Comparison of ENCODE assay signal across 13 mouse cellular contexts in genomic region chr16:93912158-93912557, GRCm38 (mm10). TPM values are rescaled to one million over a fixed set of nuclear protein-coding genes. Genes with fewer than 3 reads are reported as not detected.
DNase-seq lines count a peak whose midpoint lies in the region; ATAC-seq and TF ChIP-seq lines count a peak whose summit lies in the region.
"Had no signal": no experiment of that assay in that cellular context is flagged by ENCODE, and none has a peak within 500 bp of the region (broad histone marks: within the 10 kb centered on the region; RNA-seq: fewer than 3 reads in every experiment).

No protein-coding gene starts in this region.

- CTCF ChIA-PET in Patski (lab: Charles Lee): no interaction called here

- in situ Hi-C loops in Patski (cut with MboI; ENCODE audit: low pct_unique_long_range_greater_than_20kb): no loop called here

- H3K27ac ChIP-seq in lung, embryonic 15.5 days: no peak overlapping the region
- no peak overlapping the region for H3K27ac ChIP-seq in hindbrain, embryonic 16.5 days (ENCODE audit: low read depth, low read length)
- H3K27ac ChIP-seq: forebrain, embryonic 10.5 days; hindbrain, postnatal 0 days; macrophage had no signal

- no peak overlapping the region for H3K4me3 ChIP-seq in lung, embryonic 15.5 days
- no peak overlapping the region for H3K4me3 ChIP-seq in hindbrain, embryonic 16.5 days (ENCODE audit: low read length)
- H3K4me3 ChIP-seq: forebrain, embryonic 10.5 days had no signal

- WGBS in lung, embryonic 15.5 days: 44% methylated on average over 5 of the region's 5 CpGs
- 72% methylated on average over 5 of the region's 5 CpGs for WGBS in hindbrain, embryonic 16.5 days

- no peak for TF ChIP-seq CTCF in Patski (IDR thresholded peaks at IDR 0.05)

- H3K36me3 ChIP-seq in lung, embryonic 15.5 days: no peaks in the 10 kb centered on the region
- H3K36me3 ChIP-seq in hindbrain, embryonic 16.5 days (ENCODE audit: control insufficient read depth, insufficient read depth, low read length): no peaks in the 10 kb centered on the region

- H3K27me3 ChIP-seq in lung, embryonic 15.5 days: no peaks in the 10 kb centered on the region
- no peaks in the 10 kb centered on the region for H3K27me3 ChIP-seq in Patski
- H3K27me3 ChIP-seq in hindbrain, embryonic 16.5 days (replicated peaks; ENCODE audit: control insufficient read depth, insufficient read depth, low read length): no peaks in the 10 kb centered on the region

- H3K4me2 ChIP-seq in lung, embryonic 15.5 days: no peak overlapping the region
- H3K4me2 ChIP-seq in hindbrain, embryonic 16.5 days (ENCODE audit: low read length): no peak overlapping the region

- POLR2A ChIA-PET in Patski (lab: Charles Lee): no interaction called here

- no peaks in the 10 kb centered on the region for H3K9me3 ChIP-seq in lung, embryonic 15.5 days
- no peaks in the 10 kb centered on the region for H3K9me3 ChIP-seq in hindbrain, embryonic 16.5 days (ENCODE audit: control insufficient read depth, low read length)
- H3K9me3 ChIP-seq: forebrain, embryonic 10.5 days had no signal

- peak; percentile 41; the same call in 1 of the 2 replicates for ATAC-seq in lung, embryonic 15.5 days (ENCODE audit: borderline replicate concordance, extremely low read depth, low FRiP score, low TSS enrichment)
- peak; percentile 80 for ATAC-seq in Patski
- no peak for ATAC-seq in hindbrain, embryonic 16.5 days
- ATAC-seq: activated CD4-positive, CD25-positive, alpha-beta regulatory T cell, adult 4 months; hindbrain, postnatal 0 days had no signal

- H3K9ac ChIP-seq in lung, embryonic 15.5 days: no peak overlapping the region
- H3K9ac ChIP-seq in hindbrain, embryonic 16.5 days (ENCODE audit: low read depth, low read length): no peak overlapping the region

- no peak for DNase-seq in lung, postnatal 36 days
- peak; percentile 98 for DNase-seq in Patski (ENCODE audit: low read depth, low spot score)
- peak; percentile 79 for DNase-seq in kidney, adult 18-20 months
- peak; percentile 75 to 84 for DNase-seq in kidney, postnatal 4 days
- no peak for DNase-seq in ovary, postnatal 10 days (ENCODE audit: low spot score)
- DNase-seq: cerebellum, adult 18-20 months; layer of hippocampus, postnatal 36 days had no signal

- peaks cover 7% of the 10 kb centered on the region; the same call in 1 of the 2 replicates for H3K4me1 ChIP-seq in lung, embryonic 15.5 days
- no peaks in the 10 kb centered on the region for H3K4me1 ChIP-seq in hindbrain, embryonic 16.5 days (ENCODE audit: control insufficient read depth, insufficient read depth, low read depth, low read length)

RNA-seq across cellular contexts. Expression of gene Chaf1b, which starts 28.5 kb away (rescaled TPM):
- 80.1 and 81.8 TPM in 2 replicates for polyA plus RNA-seq in lung, embryonic 15.5 days (2015; fragmentation: Nextera tagmentation; extraction: Ambion mirVana)
- polyA plus RNA-seq in Patski (2021): 32.1 TPM
- 17.9 and 20.0 TPM in 2 replicates for polyA plus RNA-seq in hindbrain, embryonic 16.5 days (2015; fragmentation: Nextera tagmentation; extraction: Ambion mirVana)

Comparison
In these comparisons a context has a peak if more than half of its experiments do, and no peak if none do; other contexts are left out.
1. DNase-seq: peak in Patski (single experiment), kidney, adult 18-20 months (single experiment) and kidney, postnatal 4 days (2 of 2); none in lung, postnatal 36 days (single experiment) and ovary, postnatal 10 days (single experiment).